Mouse (Mus musculus) olfactory bulb, adult 2 months (tissue): ENCODE data around the gene Rad54l2. TPM values are rescaled to one million over a fixed set of nuclear protein-coding genes. Genes with fewer than 3 reads are reported as not detected.

Experiments used
- H3K27ac ChIP-seq: fragments of 200-500 bp; 2 replicates; pipeline ENCODE4 v1.5.1; 2012; ENCODE audit warnings: low read depth, low read length; ENCODE audit not compliant: insufficient read depth
- H3K4me1 ChIP-seq: fragments of 200-500 bp; 2 replicates; pipeline ENCODE4 v1.6.1; 2012; ENCODE audit warnings: low read length; ENCODE audit not compliant: control insufficient read depth, insufficient read depth
- H3K4me3 ChIP-seq: fragments of 200-500 bp; 2 replicates; pipeline ENCODE4 v1.5.1; 2012; ENCODE audit warnings: mild to moderate bottlenecking, low read depth, low read length, moderate library complexity; ENCODE audit not compliant: insufficient read depth
- CTCF ChIP-seq: fragments of 200-500 bp; IDR thresholded peaks from 2 replicates; pipeline ENCODE4 v1.5.1; 2012; ENCODE audit warnings: low read depth, mild to moderate bottlenecking, low read length, moderate library complexity; ENCODE audit not compliant: insufficient read depth
- POLR2A ChIP-seq: fragments of 200-500 bp; IDR thresholded peaks from 2 replicates; pipeline ENCODE4 v1.6.1; 2012; ENCODE audit warnings: mild to moderate bottlenecking, low read depth, low read length, moderate library complexity; ENCODE audit not compliant: insufficient read depth
- WGBS: fragments of 180-500 bp; shearing (Covaris S2); methylation state at CpG from one replicate; pipeline ENCODE4 v1.1.7; 2018; 5-methylcytosine and 5-hydroxymethylcytosine counted together
- polyA plus RNA-seq: library from polyadenylated mRNA; stranded (reverse); fragments of >200 nt; gene quantifications from 2 replicates; pipeline ENCODE4 v1.2.4, GENCODE M21; 2012; ENCODE audit warnings: low replicate concordance; ENCODE audit not compliant: missing spikeins, insufficient read depth, insufficient read length

Gene Rad54l2
- polyA plus RNA-seq = not detected in 2 replicates

DNA sequence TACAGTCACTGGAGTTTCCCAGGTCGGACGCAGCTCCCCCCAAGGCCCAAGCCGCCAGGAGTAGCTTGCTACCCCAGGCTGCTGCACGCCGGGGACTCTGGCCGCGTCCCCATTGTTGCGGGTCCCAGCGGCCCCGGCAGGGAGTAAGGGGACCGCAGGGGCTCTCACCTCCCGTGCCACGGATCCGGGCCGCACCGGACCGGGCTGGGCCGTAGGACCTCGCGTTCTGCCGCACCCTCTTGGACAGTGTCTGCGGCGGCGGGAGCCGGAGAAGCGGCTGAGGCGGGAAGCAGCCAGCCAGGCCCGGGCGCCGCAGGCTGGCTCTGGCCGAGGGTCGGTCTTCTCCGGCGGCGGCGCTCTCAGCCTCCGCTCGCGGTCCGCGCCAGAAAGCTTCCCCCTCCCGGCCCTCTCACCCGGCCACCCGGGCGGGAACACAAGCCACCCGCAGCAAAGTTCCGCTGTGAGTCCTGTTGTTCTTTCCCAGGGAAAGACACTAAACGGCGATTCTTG, at the start of gene Rad54l2:
TSS of gene Rad54l2 (minus strand) at position 383 of the 510 bp plus-strand sequence.
- under 1% methylated on average over 49 of the region's 49 CpGs for WGBS
- TF ChIP-seq POLR2A (peak; percentile 90), CTCF (no peak)
- peaks cover 6% of the 10 kb centered on the region for H3K4me1 ChIP-seq
- peak within 1 kb of the TSS; percentile 86 for H3K4me3 ChIP-seq
- H3K27ac ChIP-seq = 0 out of 2 replicates have a peak within 1 kb of the TSS, but pooled peaks have one; percentile 35

DNA sequence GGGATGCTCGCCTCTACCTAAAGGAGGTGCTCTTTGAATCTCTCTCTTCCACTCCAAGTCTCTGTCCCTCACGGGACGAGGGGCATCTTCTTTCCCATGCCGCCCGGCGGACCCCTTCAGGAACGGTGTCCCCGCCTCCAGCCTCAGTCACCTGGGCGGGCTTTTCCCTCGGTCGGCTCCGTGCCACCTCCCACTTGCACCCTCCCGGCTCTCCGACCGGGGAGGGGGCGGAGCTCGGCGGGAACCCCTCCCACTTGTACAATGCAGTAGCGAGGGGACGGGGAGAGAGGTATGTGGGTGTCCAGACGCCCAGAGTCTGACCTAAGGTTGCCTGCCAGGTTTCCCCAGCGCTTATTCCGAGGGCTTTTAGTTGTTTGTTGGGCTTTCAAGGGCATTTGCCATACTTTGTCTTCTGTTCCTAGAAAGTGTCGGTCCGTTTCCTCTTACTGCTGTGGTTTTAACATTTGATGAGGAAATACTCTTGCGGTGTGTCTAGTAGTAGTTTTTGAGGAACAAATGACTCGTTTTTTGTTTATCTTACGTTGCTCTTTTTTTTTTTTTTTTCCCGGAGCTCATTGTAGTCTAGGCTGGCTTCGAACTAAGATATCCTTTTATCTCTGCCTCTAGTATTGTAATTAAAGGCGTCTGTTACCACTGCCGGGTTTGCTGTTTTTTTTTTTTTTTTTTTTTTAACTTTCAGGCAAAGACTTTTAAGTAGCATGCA, 33.5 kb upstream of the Rad54l2 start:
- TF ChIP-seq CTCF (no peak), POLR2A (no peak)
- under 1% methylated on average over 32 of the region's 32 CpGs for WGBS
- Histone ChIP-seq H3K4me3 (peak overlapping the region; percentile 84), H3K4me1 (no peaks in the 10 kb centered on the region), H3K27ac (no peak overlapping the region)

DNA sequence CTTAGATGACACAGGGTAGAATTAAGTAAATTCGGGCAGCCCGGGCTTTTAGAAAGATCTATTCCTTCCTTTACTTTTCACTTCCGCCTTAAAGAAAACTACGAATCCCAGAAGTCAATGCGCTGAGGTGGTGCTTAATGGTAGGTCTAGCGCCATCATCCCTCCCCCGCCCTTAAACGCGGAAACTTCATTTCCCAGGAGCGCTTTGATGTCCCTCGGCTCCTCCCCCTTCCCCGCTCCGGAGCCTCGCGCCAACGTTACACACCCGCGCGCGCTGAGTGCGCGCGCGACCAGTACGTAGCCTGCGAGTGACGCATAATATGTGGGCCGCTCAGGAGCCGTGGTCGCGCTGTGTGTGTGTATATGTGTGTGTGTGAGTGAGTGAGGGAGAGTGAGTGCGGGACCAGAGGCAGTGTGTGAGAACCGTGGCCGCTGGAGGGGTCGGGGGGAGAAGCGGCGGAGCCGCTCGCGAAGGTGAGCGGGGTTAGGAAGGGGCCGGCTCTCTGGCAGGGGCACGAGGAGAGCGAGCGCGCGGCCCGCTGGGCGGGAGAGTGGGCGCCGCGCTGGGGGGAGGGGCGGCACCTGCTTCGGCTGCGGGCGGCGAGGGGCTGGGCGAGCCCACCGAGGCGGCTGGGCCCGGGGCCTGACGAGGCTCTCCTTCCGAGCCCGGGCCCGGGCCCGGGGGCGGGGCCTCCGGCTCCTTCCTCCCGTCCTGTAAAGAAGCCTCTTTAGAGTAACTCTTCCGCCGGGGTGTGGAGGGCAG, 32.8 kb upstream of the Rad54l2 start, which contains the start of gene Dcaf1:
TSS of gene Dcaf1 (plus strand) at position 257 of the 763 bp plus-strand sequence.
- WGBS = under 1% methylated on average over 66 of the region's 71 CpGs
- Histone ChIP-seq H3K4me1 (no peaks in the 10 kb centered on the region), H3K27ac (0 out of 2 replicates have a peak within 1 kb of the TSS, but pooled peaks have one; percentile 19), H3K4me3 (peak within 1 kb of the TSS; percentile 84)
- no peak for TF ChIP-seq POLR2A
- no peak for TF ChIP-seq CTCF

DNA sequence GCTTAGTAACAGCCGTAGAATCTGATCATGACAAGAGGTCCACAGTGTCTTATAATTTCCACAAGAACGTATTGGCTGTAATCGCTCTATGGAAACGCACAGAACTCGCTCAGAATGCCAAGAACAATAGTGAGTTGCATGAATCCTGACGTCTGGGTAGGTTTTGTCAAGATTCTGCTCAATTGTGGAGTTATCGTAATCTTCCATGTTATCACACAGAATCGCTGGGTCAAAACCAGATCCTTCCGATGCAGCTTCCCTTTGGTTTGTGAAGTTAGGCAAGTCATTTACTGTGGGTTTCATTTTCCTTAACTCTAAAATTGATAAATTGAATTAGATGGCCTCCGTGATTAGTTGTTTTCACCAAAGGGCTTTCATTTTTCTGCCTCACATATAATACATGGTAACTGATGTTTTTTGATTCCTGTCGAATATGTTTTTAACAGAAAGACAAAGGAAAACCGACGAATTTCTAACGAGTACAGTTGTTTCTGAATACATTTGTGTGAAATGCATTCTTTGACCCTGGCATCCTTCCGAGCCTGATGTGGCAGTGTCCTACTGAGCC, 32.1 kb upstream of the Rad54l2 start:
- Histone ChIP-seq H3K4me1 (no peaks in the 10 kb centered on the region), H3K27ac (no peak overlapping the region), H3K4me3 (no peak overlapping the region)
- no peak for TF ChIP-seq CTCF
- TF ChIP-seq POLR2A = no peak
- WGBS = 32% methylated on average over 15 of the region's 15 CpGs

DNA sequence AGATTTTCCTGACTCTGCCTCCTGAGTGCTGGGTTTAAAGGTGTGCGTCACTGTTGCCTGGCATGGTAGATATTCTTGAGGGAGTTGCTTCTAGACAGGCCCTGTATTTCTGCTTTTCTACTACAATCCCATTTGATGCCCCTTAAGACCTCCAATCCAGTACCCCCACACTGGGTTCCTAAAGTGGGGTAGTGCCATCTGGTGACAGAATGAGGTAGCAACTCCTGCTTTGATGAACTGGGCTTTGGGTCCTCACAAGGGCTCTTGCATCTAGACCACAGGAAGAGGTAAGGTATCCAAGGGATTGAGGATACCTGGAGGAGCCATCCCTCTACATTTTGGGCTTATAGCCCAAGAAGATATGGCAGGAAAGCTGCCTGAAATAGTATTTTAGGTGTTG, 30.2 kb upstream of the Rad54l2 start:
- H3K4me3 ChIP-seq = no peak overlapping the region
- 91% methylated on average over 1 of the region's 1 CpGs for WGBS
- H3K4me1 ChIP-seq = no peaks in the 10 kb centered on the region
- TF ChIP-seq POLR2A = no peak
- no peak for TF ChIP-seq CTCF
- H3K27ac ChIP-seq = no peak overlapping the region

DNA sequence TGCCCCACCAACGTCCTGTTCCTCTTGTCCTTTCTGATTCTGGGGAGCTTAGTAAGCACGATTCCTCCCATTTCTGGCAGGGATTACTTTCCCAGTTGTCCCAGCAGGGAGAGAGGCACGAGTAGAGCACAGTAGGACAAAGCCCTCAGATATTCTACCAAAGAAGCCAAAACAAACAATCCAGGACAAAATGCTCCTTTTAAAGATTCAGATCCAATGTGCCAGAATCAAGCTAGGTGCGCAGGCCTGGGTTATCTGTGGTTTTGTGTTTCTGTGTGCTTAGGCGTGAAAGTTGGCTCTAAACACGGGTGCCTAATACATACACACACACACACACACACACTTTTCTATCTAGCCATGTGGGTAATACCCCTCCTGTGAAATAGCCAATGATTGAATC, 29.2 kb upstream of the Rad54l2 start:
- Histone ChIP-seq H3K4me1 (no peaks in the 10 kb centered on the region), H3K27ac (no peak overlapping the region), H3K4me3 (no peak overlapping the region)
- 71% methylated on average over 6 of the region's 6 CpGs for WGBS
- TF ChIP-seq POLR2A (no peak), CTCF (no peak)

DNA sequence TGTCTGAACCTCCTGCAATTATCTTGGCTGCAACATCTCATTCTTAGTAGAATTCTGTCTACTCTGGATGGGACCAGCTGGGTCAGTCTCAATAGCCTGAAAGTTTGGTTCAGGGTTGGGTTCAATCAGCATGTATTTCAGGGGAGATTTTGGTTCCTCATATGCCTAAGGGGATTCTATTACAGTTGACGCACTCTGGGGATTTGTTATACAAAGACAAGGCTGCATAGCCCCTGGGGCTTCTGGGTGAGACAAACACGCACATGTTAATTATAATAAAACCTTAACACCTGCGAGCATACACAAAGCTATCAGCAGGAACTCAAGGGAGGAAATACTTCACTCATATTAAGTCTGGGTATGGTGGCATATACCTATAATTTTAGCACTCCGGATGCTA, 17.5 kb upstream of the Rad54l2 start:
- 74% methylated on average over 4 of the region's 4 CpGs for WGBS

DNA sequence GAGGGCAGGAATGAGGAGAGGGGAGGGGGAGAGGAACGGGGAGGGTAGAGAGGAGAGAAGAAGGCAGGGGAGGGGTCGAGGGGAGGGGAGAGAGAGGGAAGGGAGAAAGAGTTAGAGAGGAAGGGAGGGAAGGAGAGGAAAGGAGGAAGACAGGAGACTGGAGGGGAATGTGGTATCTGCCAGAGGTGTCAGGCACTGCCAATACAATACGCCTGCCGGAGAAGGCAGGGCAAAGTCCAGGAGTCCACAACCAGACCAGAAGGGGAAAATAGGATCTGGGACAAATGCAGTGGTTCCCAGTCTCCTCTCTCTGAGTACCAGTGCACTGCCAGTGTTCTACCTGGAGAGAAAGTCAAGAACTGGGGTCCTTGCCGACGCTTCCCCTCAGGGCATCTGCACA, 1.8 kb upstream of the Rad54l2 start:
- Histone ChIP-seq H3K4me3 (no peak overlapping the region), H3K27ac (no peak overlapping the region), H3K4me1 (peaks cover 6% of the 10 kb centered on the region)
- TF ChIP-seq POLR2A (no peak), CTCF (no peak)
- WGBS = 73% methylated on average over 6 of the region's 6 CpGs

More for the DNA sequence above, 17.5 kb upstream of the Rad54l2 start:
- no peak overlapping the region for H3K4me3 ChIP-seq
- H3K4me1 ChIP-seq = no peaks in the 10 kb centered on the region
- H3K27ac ChIP-seq = no peak overlapping the region
- TF ChIP-seq POLR2A = no peak
- no peak for TF ChIP-seq CTCF

DNA sequence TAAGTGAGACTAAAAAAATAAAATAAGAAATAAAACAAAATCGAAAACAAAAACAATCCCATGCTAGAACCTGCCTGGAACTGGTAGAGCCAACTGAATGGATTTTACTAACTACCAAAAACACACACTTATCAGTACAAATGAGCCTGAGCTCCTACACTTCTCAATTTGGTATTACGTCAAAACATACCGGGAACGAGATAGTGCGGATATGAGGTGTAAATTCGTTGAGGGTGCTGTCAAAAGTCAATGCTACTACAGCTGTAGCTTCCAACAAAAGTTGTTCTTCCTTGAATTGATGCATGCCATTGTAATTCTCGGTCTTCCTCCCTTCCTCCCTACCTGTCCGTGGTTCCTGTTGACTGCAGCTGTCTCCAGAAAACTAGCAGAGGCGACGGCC, 369 bp upstream of the Rad54l2 start:
- H3K27ac ChIP-seq = no peak overlapping the region
- 6% methylated on average over 10 of the region's 10 CpGs for WGBS
- TF ChIP-seq CTCF (no peak), POLR2A (no peak)
- peaks cover 6% of the 10 kb centered on the region for H3K4me1 ChIP-seq
- H3K4me3 ChIP-seq = peak overlapping the region; percentile 86
